Mouse (Mus musculus) splenic B cell, adult 2 months (primary cell): ENCODE data around the gene Gsc.

Experiments used
- DNase-seq: peaks from one replicate; pipeline ENCODE4 v3.0.0-alpha.2; 2011; ENCODE audit warnings: low read depth, low spot score
- H3K27me3 ChIP-seq: 2 replicates; pipeline ENCODE4 v1.6.1; 2012; ENCODE audit warnings: mild to moderate bottlenecking, low read length, moderate library complexity, mixed read lengths; ENCODE audit not compliant: control insufficient read depth, poor library complexity, insufficient read depth, severe bottlenecking
- H3K36me3 ChIP-seq: 2 replicates; pipeline ENCODE4 v1.6.1; 2012; ENCODE audit warnings: mild to moderate bottlenecking, low read length, moderate library complexity, mixed read lengths; ENCODE audit not compliant: control insufficient read depth, poor library complexity, insufficient read depth, severe bottlenecking

Gene Gsc

DNA sequence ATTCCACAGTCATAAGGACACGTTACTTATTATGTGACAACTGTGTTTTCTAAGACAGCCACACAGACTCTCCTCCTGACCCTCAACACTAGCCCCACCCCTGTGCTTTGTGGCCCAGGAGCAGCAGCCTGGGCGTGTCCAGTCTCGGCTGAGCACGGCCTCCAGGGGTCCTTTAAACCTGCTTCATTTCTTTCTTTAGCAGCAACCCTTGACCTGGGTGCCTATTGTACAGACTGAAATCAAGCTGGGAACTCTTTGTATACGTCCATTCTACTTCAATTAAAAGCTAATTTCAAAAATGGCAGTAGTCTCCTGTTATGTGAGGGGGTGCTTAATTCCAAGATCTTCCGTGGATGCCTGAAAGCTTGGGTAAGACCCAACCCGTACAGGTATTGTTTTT is 39.9 kb downstream of the Gsc start:
- no peaks in the 10 kb centered on the region for H3K36me3 ChIP-seq
- DNase-seq: no peak
- H3K27me3 ChIP-seq: no peaks in the 10 kb centered on the region; the same call in 1 of the 2 replicates

GRCm38 (mm10) chr12:104431359-104431758 is 41.8 kb downstream of the Gsc start:
- no peaks in the 10 kb centered on the region; the same call in 1 of the 2 replicates for H3K27me3 ChIP-seq
- no peak for DNase-seq
- no peaks in the 10 kb centered on the region for H3K36me3 ChIP-seq

- H3K27me3 ChIP-seq: no peaks in the 10 kb centered on the region; the same call in 1 of the 2 replicates
- peak; percentile 53 for DNase-seq
- no peaks in the 10 kb centered on the region for H3K36me3 ChIP-seq
Observed at GRCm38 (mm10) chr12:104426915-104427314, 46.2 kb downstream of the Gsc start.

GRCm38 (mm10) chr12:104425591-104425990 is 47.5 kb downstream of the Gsc start:
- Histone ChIP-seq H3K36me3 (no peaks in the 10 kb centered on the region), H3K27me3 (no peaks in the 10 kb centered on the region)
- DNase-seq: no peak

GRCm38 (mm10) chr12:104422615-104423392 is 50.3 kb downstream of the Gsc start:
- H3K27me3 ChIP-seq: no peaks in the 10 kb centered on the region
- DNase-seq: no peak

More at GRCm38 (mm10) chr12:104422615-104423392, 50.3 kb downstream of the Gsc start:
- no peaks in the 10 kb centered on the region for H3K36me3 ChIP-seq
